Mouse (Mus musculus): ENCODE data around the gene 1700056E22Rik. TPM values are rescaled to one million over a fixed set of nuclear protein-coding genes. Genes with fewer than 3 reads are reported as not detected.

Gene 1700056E22Rik
- polyA plus RNA-seq, 1 experiment: 0.93 TPM

DNA sequence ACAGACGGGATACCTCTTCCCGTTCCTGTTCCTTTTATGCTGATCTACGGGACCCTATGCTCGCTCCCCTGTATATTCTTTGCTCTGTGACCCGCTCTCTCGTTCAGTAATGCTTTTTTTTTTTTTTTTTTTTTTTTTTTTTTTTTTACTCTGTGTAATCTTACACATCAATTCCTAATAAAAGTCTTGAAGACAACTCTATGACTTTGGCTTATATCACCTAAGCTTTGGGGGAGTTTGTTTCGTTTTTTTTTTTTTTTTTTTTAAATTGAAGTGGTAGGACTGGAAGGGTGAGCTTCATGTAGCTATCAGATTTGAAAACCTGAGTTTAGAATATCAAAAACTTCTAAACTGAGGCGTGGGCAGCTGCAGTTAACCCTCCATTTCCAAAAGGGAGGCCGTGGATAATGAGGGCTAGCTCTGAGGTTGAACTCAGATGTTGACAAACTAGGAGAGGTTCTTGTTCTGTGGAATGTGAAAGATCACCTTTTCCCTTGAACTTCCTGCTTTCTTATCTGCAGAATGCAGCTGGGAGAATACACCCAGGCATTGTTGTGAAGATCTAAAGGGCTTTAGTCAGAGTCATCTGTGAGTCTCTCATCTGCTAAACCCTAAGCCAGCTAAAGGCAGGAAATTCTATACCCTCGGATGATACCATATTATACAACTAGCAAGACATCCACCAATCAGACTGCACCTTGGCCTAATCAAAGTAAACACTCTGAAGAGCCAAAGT lies 17.9 kb downstream of the 1700056E22Rik start:
- TF ChIP-seq CTCF (IDR thresholded peaks at IDR 0.05; ENCODE audit: borderline replicate concordance, extremely low read depth, insufficient read depth, insufficient read length): no peak
- no peak for DNase-seq (ENCODE audit: low read depth)

DNA sequence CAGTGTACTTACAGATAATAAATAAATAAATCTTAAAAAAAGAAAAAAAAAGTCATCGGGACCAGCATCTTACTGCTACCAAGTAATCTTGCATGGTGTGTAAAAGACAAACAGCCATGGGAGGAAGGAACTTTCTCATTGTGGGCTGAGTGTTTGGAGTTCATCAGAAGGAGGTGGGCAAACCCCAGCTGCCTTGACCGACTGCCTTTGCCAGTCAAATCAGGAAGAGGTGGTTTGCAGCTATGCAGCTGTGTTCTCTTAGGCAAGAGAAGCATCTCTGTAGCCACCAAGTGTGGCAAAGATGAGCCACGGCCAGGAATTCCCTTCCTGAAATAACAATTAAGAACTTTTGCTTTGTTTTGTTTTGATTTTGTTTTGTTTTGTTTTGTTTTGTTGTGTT lies 20.0 kb downstream of the 1700056E22Rik start:
- no peak for TF ChIP-seq CTCF (IDR thresholded peaks at IDR 0.05; ENCODE audit: borderline replicate concordance, extremely low read depth, insufficient read depth, insufficient read length)
- TF ChIP-seq POLR2A (IDR thresholded peaks at IDR 0.05; ENCODE audit: borderline replicate concordance, extremely low read depth, insufficient read depth, insufficient read length, poor library complexity, severe bottlenecking): no peak
- DNase-seq (ENCODE audit: low read depth): no peak

DNA sequence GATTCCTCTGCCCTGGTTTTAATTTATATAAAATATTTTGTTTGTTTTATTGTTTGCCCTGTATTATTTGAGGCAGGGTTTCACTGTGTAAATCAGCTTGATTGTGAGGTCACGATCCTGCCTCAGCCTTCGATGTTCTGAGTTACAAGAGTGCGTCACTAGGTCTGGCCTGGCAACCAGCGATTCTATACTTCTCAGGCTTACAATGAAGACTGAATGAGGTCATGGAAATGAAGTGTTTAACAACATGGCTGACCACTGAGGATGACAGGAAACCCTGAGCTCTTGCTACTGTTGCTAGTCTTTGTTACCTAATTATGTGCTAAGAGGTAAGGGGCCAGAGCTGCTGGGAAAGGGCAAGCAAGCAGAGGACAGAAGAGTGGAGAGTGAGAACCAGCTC lies 21.0 kb downstream of the 1700056E22Rik start, which contains the start of gene Dusp10:
TSS of gene Dusp10 (plus strand) at position 197 of the 400 bp plus-strand sequence.
- no peak for TF ChIP-seq CTCF (IDR thresholded peaks at IDR 0.05; ENCODE audit: borderline replicate concordance, extremely low read depth, insufficient read depth, insufficient read length)
- TF ChIP-seq POLR2A (IDR thresholded peaks at IDR 0.05; ENCODE audit: borderline replicate concordance, extremely low read depth, insufficient read depth, insufficient read length, poor library complexity, severe bottlenecking): no peak
- no peak for DNase-seq (ENCODE audit: low read depth)

DNA sequence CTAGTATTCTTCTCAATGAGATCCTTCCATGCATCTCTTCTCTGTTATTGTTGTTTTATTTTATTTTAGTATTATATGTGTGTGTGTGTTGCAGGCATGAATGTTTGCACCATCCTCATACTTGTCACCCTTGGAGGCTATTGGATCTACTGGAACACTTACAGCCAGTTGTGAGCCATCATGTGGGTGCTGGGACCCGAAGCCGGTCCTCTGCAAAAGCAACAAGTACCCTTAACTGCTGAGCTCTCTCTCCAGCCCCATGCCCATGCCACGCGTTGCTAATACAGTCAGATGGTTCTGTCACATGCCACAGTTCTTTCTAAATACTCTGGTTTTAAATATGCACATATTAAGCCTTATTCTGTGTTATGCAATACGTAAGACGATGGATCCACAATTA lies 22.8 kb downstream of the 1700056E22Rik start:
- no peak for TF ChIP-seq CTCF (IDR thresholded peaks at IDR 0.05; ENCODE audit: borderline replicate concordance, extremely low read depth, insufficient read depth, insufficient read length)
- no peak for TF ChIP-seq POLR2A (IDR thresholded peaks at IDR 0.05; ENCODE audit: borderline replicate concordance, extremely low read depth, insufficient read depth, insufficient read length, poor library complexity, severe bottlenecking)
- DNase-seq (ENCODE audit: low read depth): no peak

DNA sequence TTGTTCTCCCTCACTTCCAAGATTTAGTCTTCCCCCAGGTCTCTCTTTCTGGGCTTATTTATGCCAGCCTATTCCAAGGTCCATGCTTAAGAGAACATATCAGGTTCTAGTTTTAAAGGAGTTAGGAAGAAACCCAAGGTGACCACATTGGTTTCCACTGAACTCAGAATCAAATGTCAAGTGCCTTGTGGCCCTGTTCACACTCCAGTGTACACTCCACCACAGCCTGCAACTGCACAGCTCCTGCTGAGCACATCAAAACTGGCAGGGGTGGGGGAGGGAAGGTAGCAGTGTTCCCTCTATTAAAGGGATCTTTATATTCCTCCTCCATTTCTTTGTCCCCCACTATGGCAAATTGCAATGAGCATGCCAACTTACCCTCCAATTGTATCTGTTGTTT lies 28.0 kb downstream of the 1700056E22Rik start:
- no peak for DNase-seq (ENCODE audit: low read depth)

DNA sequence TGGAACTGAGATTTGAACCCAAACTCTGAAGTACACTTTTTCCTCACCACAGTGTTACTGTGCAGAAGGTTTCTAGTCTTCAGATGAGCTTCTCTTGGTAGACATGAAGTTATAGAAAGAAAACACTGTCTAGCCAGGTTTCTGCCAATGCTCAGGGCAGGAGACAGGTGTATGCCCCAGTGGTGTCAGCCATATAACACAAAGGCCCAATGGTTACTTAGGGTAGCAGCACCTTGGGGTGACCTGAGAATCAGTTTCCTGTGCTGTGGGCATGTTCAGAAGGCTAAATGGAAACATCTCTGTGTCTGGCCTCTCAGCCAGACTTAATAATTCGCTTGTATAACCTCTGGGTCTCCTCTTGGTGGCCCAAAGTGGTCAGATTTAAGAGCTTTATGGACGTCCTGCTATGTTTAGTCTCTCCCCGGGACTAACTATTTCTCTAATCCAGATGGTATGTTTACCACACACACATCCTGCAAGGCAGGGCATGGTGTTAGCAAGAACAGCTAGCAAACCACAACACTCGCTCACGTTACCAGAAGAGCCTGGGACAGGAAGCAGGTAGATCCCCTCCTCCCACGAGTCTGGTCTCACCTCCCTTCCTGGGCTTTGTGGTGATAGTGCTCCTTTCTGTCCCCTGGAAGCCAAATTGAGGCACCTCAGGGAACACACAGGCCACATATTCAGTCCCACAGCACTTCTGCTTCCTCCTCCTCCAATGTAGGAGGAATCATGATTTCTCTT lies 28.6 kb downstream of the 1700056E22Rik start:
- DNase-seq (ENCODE audit: low read depth): no peak
- TF ChIP-seq POLR2A (IDR thresholded peaks at IDR 0.05; ENCODE audit: borderline replicate concordance, extremely low read depth, insufficient read depth, insufficient read length, poor library complexity, severe bottlenecking): no peak
- no peak for TF ChIP-seq CTCF (IDR thresholded peaks at IDR 0.05; ENCODE audit: borderline replicate concordance, extremely low read depth, insufficient read depth, insufficient read length)

More for the DNA sequence above, 28.0 kb downstream of the 1700056E22Rik start:
- TF ChIP-seq POLR2A (IDR thresholded peaks at IDR 0.05; ENCODE audit: borderline replicate concordance, extremely low read depth, insufficient read depth, insufficient read length, poor library complexity, severe bottlenecking) (no peak), CTCF (IDR thresholded peaks at IDR 0.05; ENCODE audit: borderline replicate concordance, extremely low read depth, insufficient read depth, insufficient read length) (no peak)

DNA sequence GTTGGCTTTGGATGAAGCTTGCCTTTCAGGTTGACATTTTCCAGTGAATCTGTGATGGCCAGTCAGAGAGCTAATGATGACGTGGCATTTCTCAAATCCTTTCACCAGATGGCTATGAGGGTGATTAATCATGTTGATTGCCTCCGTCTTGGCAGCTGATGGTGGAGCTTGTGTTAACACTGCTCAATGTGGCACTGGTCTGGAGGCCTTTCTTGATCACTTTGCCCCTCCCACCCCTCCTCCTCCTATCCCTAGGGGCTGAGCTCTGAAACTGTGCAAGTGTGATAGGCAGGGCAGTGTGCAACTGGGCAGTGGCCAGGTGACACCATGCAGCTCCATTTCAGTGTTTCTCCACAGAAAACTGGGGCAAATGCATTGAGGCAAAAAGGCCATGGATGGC lies 29.8 kb downstream of the 1700056E22Rik start:
- TF ChIP-seq CTCF (IDR thresholded peaks at IDR 0.05; ENCODE audit: borderline replicate concordance, extremely low read depth, insufficient read depth, insufficient read length) (no peak), POLR2A (IDR thresholded peaks at IDR 0.05; ENCODE audit: borderline replicate concordance, extremely low read depth, insufficient read depth, insufficient read length, poor library complexity, severe bottlenecking) (no peak)
- no peak for DNase-seq (ENCODE audit: low read depth)

DNA sequence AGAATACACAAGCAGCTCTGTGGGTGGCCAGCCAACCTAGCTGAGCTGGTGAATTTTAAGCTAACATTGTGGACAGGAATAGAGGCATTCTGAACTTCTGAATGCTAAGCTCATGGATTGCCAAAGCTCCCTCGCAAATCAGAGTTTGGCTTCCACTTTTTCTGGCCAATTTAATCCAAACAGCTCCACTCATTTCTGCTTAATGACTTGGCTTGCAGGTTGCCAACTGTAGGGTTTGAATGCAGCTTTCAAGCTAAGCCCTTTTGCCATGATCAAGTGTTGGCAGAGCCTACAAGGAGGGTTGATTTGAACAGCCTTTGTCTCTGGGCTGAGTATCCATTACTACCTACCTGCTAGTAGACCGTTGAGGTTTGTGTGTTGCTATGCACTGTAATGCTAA lies 31.6 kb downstream of the 1700056E22Rik start:
- TF ChIP-seq CTCF (IDR thresholded peaks at IDR 0.05; ENCODE audit: borderline replicate concordance, extremely low read depth, insufficient read depth, insufficient read length) (no peak), POLR2A (IDR thresholded peaks at IDR 0.05; ENCODE audit: borderline replicate concordance, extremely low read depth, insufficient read depth, insufficient read length, poor library complexity, severe bottlenecking) (no peak)
- DNase-seq (ENCODE audit: low read depth): peak; percentile 88

DNA sequence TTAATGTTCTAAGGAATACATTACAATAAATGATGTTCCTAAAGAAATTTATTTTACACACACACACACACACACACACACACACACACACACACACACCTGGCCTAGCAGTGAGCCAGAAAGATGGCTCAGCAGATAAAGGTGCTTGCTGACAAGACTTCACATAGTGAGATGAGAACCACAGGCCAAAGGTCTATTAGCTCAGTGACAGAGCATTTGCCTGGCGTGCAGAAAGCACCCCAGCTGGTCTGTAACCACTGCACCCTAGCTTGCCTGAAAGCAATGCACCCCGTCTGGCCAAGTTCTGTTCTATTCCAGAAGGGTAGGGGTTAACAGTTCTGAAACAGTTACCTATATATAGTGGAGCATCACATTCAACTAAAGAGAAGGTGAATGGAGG lies 36.9 kb downstream of the 1700056E22Rik start:
- DNase-seq (ENCODE audit: low read depth): no peak
- TF ChIP-seq POLR2A (IDR thresholded peaks at IDR 0.05; ENCODE audit: borderline replicate concordance, extremely low read depth, insufficient read depth, insufficient read length, poor library complexity, severe bottlenecking): no peak
- no peak for TF ChIP-seq CTCF (IDR thresholded peaks at IDR 0.05; ENCODE audit: borderline replicate concordance, extremely low read depth, insufficient read depth, insufficient read length)

DNA sequence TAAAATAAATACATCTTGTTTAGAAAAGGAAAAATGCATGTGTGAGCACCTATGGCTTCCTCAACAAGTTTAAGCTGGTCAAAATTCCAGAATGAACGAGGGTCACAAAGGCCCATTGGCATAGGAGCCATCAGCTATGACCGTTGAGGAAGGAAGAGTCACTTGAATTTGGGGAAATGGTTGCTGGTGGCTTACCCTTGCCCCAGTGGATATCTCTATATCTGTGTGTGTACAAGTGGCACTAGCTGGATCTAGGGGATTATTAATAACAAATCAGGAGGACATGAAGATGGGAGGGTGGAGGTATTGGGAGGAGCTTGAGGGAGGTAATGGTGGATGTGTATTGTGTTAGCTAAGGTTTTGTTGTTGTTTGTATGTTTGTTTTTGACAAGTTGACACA lies 42.2 kb downstream of the 1700056E22Rik start:
- TF ChIP-seq POLR2A (IDR thresholded peaks at IDR 0.05; ENCODE audit: borderline replicate concordance, extremely low read depth, insufficient read depth, insufficient read length, poor library complexity, severe bottlenecking) (no peak), CTCF (IDR thresholded peaks at IDR 0.05; ENCODE audit: borderline replicate concordance, extremely low read depth, insufficient read depth, insufficient read length) (no peak)
- no peak for DNase-seq (ENCODE audit: low read depth)

DNA sequence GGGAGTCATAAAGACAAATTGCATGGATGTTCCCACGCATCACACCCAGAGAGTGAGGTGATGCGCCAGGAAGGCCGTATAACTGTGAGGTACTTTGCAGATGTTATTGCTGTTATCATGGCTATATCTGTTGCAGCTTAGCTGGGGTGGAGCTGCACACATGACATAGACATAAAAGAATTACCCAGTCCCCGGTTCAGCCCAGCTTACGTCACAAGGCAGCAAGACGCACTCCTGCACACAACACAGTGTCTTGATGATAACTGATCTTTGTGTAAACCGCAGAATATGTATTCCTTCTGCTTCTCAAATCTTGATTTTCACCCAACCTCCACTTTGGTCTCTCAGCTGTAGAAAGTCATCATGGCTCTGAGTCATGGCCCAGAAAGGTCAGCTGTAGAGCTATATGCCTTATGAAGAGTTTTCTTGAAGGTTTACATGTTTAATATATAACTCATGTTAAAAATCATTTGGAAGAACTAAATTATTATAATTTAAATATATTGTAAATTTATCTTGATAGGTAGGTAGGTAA lies 46.3 kb downstream of the 1700056E22Rik start:
- TF ChIP-seq POLR2A (IDR thresholded peaks at IDR 0.05; ENCODE audit: borderline replicate concordance, extremely low read depth, insufficient read depth, insufficient read length, poor library complexity, severe bottlenecking): no peak
- no peak for TF ChIP-seq CTCF (IDR thresholded peaks at IDR 0.05; ENCODE audit: borderline replicate concordance, extremely low read depth, insufficient read depth, insufficient read length)
- DNase-seq (ENCODE audit: low read depth): no peak

Other genes starting within 250 kb of the 1700056E22Rik start
- gene Dusp10, start 21.0 kb downstream of the 1700056E22Rik start, polyA plus RNA-seq (2012; rRNA removed): 7.0 and 10.0 TPM in 2 replicates